Mouse (Mus musculus): ENCODE measurements around the gene Irgq. TPM values are rescaled to one million over a fixed set of nuclear protein-coding genes. Genes with fewer than 3 reads are reported as not detected.

Gene Irgq
- polyA plus RNA-seq, 1 experiment from 2014 or later, result 14.0 TPM

DNA sequence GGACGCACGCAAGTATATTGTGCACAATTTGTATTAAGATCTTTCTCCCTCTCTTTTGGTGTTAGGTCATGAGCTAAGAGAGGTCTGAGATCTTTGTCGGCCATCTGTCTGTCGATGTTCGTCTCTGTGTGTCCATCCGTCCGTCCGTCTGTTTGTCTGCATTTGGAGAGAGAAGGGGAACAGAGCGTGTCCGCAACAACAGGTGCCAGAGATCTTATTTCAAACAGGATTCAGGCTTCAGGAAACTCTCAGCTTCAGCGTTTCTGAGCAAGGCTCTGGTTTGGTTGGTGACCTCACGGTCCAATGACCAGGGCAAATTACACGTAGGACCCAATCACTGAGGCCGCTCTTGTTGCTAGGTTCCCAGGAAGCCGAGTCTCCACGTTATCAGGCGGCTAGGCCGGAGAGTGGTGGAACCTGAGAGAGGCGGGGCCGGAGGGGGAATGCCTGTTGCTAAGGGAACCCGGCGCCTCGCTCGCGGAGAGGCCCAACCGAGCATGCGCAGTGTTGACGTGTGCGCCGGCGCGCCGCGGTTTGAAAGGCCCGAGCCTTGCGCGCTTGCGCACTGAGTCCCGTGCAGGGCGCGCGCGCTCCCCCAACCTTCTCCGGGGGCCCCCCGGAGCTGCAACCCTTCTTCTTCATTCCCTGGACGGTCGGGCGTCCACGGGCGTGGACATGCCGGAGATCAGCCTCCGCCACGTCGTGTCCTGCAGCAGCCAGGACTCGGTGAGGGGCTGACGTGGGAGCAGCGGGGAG is 16.3 kb downstream of the Irgq start:
- no peaks in the 10 kb centered on the region for H3K36me3 ChIP-seq (ENCODE audit: control insufficient read depth, insufficient read depth, low read length)
- H3K4me2 ChIP-seq, result peak overlapping the region; percentile 71
- H3K4me3 ChIP-seq (ENCODE audit: low read depth, low read length), result peak overlapping the region; percentile 85
- DNase-seq (ENCODE audit: low spot score, missing footprints), result peak; percentile 100
- peaks cover 12% of the 10 kb centered on the region for H3K4me1 ChIP-seq (ENCODE audit: control insufficient read depth, insufficient read depth, low read length)
- H3K9ac ChIP-seq (ENCODE audit: low read length), result peak overlapping the region; percentile 81
- peak; percentile 99 for ATAC-seq (ENCODE audit: low FRiP score)
- no peaks in the 10 kb centered on the region for H3K9me3 ChIP-seq (ENCODE audit: control insufficient read depth, low read length)
- H3K27ac ChIP-seq (ENCODE audit: low read depth, low read length), result peak overlapping the region; percentile 37; the same call in 1 of the 2 replicates
- no peaks in the 10 kb centered on the region for H3K27me3 ChIP-seq (ENCODE audit: control insufficient read depth, insufficient read depth, low read length)
- under 1% methylated on average over 57 of the region's 57 CpGs for WGBS

GRCm38 (mm10) chr7:24547534-24548036 is 17.1 kb downstream of the Irgq start:
- H3K4me3 ChIP-seq (ENCODE audit: low read depth, low read length), result peak overlapping the region; percentile 85
- ATAC-seq (ENCODE audit: low FRiP score) (no peak), DNase-seq (ENCODE audit: low spot score, missing footprints) (no peak)
- H3K27ac ChIP-seq (ENCODE audit: low read depth, low read length), result no peak overlapping the region
- WGBS, result 36% methylated on average over 13 of the region's 13 CpGs
- H3K4me2 ChIP-seq, result peak overlapping the region; percentile 71
- no peaks in the 10 kb centered on the region for H3K27me3 ChIP-seq (ENCODE audit: control insufficient read depth, insufficient read depth, low read length)
- H3K9me3 ChIP-seq (ENCODE audit: control insufficient read depth, low read length), result no peaks in the 10 kb centered on the region
- H3K9ac ChIP-seq (ENCODE audit: low read length), result peak overlapping the region; percentile 81
- H3K36me3 ChIP-seq (ENCODE audit: control insufficient read depth, insufficient read depth, low read length), result no peaks in the 10 kb centered on the region
- peaks cover 12% of the 10 kb centered on the region for H3K4me1 ChIP-seq (ENCODE audit: control insufficient read depth, insufficient read depth, low read length)

DNA sequence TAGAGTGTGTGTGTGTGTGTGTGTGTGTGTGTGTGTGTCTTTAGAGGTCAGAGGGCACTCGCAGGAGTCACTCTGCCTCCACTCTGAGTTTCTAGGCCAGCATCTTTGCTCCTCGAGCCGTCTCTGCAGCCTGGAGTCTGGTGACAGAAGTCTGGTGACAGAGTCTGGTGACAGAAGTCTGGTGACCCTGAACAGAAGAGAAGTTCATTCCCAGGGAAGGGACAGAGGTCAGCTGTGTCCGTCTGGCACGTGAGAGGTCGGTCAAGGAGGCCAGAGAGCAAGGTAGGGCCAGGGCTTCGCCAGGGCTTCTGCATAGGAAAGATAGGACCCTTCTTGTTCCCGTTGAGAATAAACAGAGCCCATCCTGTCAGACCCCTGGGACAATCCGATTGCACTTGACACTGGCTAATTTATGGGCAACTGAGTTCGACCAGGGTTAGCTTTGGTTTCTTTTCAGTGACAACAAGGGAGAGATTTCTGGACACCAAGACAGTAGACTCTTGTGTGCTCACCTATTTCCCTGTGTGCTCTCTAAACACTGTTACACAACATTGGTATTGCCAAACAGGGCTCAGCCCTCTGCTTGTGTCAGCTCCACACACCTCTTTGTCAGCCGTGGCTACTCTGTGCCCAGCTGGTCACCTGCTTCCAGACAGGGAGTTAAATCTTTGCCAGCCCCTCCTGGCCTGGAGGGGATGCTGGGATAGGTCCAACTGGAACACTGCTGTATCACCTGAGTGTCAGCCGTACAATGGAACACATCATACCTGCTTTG is 21.7 kb downstream of the Irgq start:
- no peak overlapping the region for H3K9ac ChIP-seq (ENCODE audit: low read length)
- H3K27ac ChIP-seq (ENCODE audit: low read depth, low read length), result no peak overlapping the region
- H3K4me1 ChIP-seq (ENCODE audit: control insufficient read depth, insufficient read depth, low read length), result peaks cover 7% of the 10 kb centered on the region
- H3K36me3 ChIP-seq (ENCODE audit: control insufficient read depth, insufficient read depth, low read length), result peaks cover 11% of the 10 kb centered on the region; the same call in 1 of the 2 replicates
- no peaks in the 10 kb centered on the region for H3K9me3 ChIP-seq (ENCODE audit: control insufficient read depth, low read length)
- H3K27me3 ChIP-seq (ENCODE audit: control insufficient read depth, insufficient read depth, low read length), result no peaks in the 10 kb centered on the region
- DNase-seq (ENCODE audit: low spot score, missing footprints) (no peak), ATAC-seq (ENCODE audit: low FRiP score) (no peak)
- H3K4me3 ChIP-seq (ENCODE audit: low read depth, low read length), result no peak overlapping the region
- WGBS, result 91% methylated on average over 12 of the region's 12 CpGs
- no peak overlapping the region for H3K4me2 ChIP-seq

DNA sequence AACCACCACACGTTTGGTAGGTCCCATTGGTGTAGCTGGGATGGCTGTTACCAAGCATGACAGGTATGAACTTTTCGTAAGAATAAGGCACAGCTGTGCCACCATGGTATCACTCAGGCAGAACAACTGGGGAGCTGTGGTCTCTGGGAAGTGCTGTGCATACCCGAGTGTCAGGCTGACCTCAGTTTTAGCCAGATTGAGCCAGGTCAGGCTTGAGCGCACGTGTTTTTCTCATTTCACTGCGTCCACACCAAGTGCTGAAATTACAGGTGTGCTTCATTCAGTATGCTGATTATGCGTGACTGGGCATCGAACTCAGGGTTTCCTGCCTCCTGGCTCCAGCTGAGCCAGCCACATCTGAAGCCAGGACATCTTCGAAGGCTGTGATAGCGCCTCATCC is 25.3 kb downstream of the Irgq start:
- no peaks in the 10 kb centered on the region for H3K9me3 ChIP-seq (ENCODE audit: control insufficient read depth, low read length)
- 94% methylated on average over 10 of the region's 10 CpGs for WGBS
- ATAC-seq (ENCODE audit: low FRiP score) (no peak), DNase-seq (ENCODE audit: low spot score, missing footprints) (no peak)
- no peaks in the 10 kb centered on the region for H3K27me3 ChIP-seq (ENCODE audit: control insufficient read depth, insufficient read depth, low read length)
- no peak overlapping the region for H3K27ac ChIP-seq (ENCODE audit: low read depth, low read length)
- no peak overlapping the region for H3K4me2 ChIP-seq
- no peaks in the 10 kb centered on the region for H3K4me1 ChIP-seq (ENCODE audit: control insufficient read depth, insufficient read depth, low read length)
- no peak overlapping the region for H3K9ac ChIP-seq (ENCODE audit: low read length)
- H3K36me3 ChIP-seq (ENCODE audit: control insufficient read depth, insufficient read depth, low read length), result peaks cover 11% of the 10 kb centered on the region; the same call in 1 of the 2 replicates
- no peak overlapping the region for H3K4me3 ChIP-seq (ENCODE audit: low read depth, low read length)

DNA sequence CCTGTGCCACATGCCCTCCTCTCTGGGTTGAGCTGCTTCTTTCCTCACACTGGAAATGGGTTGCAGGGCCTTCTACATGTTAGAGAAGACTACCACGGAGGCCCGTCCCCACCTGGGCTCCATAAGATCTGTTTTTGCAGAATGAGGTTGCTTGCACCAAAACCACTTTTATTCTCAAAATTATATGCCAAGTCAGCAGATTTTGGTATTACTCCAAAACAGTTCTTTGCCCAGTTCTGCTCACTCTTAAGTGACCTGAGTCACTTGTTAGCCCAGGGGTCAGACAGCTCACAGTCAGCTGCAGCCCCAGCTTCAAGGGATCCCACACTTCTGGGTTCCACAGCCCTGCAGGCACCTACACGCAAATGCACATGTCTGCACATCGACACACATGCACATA is 31.0 kb downstream of the Irgq start:
- Histone ChIP-seq H3K9me3 (ENCODE audit: control insufficient read depth, low read length) (no peaks in the 10 kb centered on the region), H3K4me1 (ENCODE audit: control insufficient read depth, insufficient read depth, low read length) (no peaks in the 10 kb centered on the region), H3K9ac (ENCODE audit: low read length) (no peak overlapping the region), H3K27ac (ENCODE audit: low read depth, low read length) (no peak overlapping the region), H3K27me3 (ENCODE audit: control insufficient read depth, insufficient read depth, low read length) (no peaks in the 10 kb centered on the region), H3K4me3 (ENCODE audit: low read depth, low read length) (no peak overlapping the region), H3K4me2 (no peak overlapping the region), H3K36me3 (ENCODE audit: control insufficient read depth, insufficient read depth, low read length) (peaks cover 11% of the 10 kb centered on the region)
- WGBS, result 92% methylated on average over 4 of the region's 4 CpGs
- DNase-seq (ENCODE audit: low spot score, missing footprints), result no peak
- no peak for ATAC-seq (ENCODE audit: low FRiP score)

GRCm38 (mm10) chr7:24563191-24563836 is 32.8 kb downstream of the Irgq start:
- Histone ChIP-seq H3K27ac (ENCODE audit: low read depth, low read length) (no peak overlapping the region), H3K9me3 (ENCODE audit: control insufficient read depth, low read length) (no peaks in the 10 kb centered on the region), H3K27me3 (ENCODE audit: control insufficient read depth, insufficient read depth, low read length) (no peaks in the 10 kb centered on the region), H3K36me3 (ENCODE audit: control insufficient read depth, insufficient read depth, low read length) (peaks cover 16% of the 10 kb centered on the region), H3K4me3 (ENCODE audit: low read depth, low read length) (no peak overlapping the region), H3K9ac (ENCODE audit: low read length) (no peak overlapping the region), H3K4me1 (ENCODE audit: control insufficient read depth, insufficient read depth, low read length) (no peaks in the 10 kb centered on the region), H3K4me2 (no peak overlapping the region)
- DNase-seq (ENCODE audit: low spot score, missing footprints), result no peak
- 92% methylated on average over 8 of the region's 8 CpGs for WGBS
- ATAC-seq (ENCODE audit: low FRiP score), result no peak

- Histone ChIP-seq H3K4me3 (ENCODE audit: low read depth, low read length) (no peak overlapping the region), H3K27me3 (ENCODE audit: control insufficient read depth, insufficient read depth, low read length) (no peaks in the 10 kb centered on the region), H3K36me3 (ENCODE audit: control insufficient read depth, insufficient read depth, low read length) (peaks cover 16% of the 10 kb centered on the region), H3K27ac (ENCODE audit: low read depth, low read length) (no peak overlapping the region), H3K9ac (ENCODE audit: low read length) (no peak overlapping the region), H3K4me1 (ENCODE audit: control insufficient read depth, insufficient read depth, low read length) (no peaks in the 10 kb centered on the region), H3K4me2 (no peak overlapping the region), H3K9me3 (ENCODE audit: control insufficient read depth, low read length) (no peaks in the 10 kb centered on the region)
- DNase-seq (ENCODE audit: low spot score, missing footprints), result no peak
- WGBS, result 91% methylated on average over 4 of the region's 4 CpGs
- ATAC-seq (ENCODE audit: low FRiP score), result 0 out of 2 replicates have a peak, but pooled peaks have one; percentile 38
Observed at GRCm38 (mm10) chr7:24563837-24564206, 33.3 kb downstream of the Irgq start.

- no peak overlapping the region for H3K27ac ChIP-seq (ENCODE audit: low read depth, low read length)
- peak; percentile 97 for DNase-seq (ENCODE audit: low spot score, missing footprints)
- WGBS, result 60% methylated on average over 6 of the region's 6 CpGs
- no peak overlapping the region for H3K4me3 ChIP-seq (ENCODE audit: low read depth, low read length)
- H3K9ac ChIP-seq (ENCODE audit: low read length), result no peak overlapping the region
- no peaks in the 10 kb centered on the region for H3K9me3 ChIP-seq (ENCODE audit: control insufficient read depth, low read length)
- ATAC-seq (ENCODE audit: low FRiP score), result peak; percentile 56
- no peaks in the 10 kb centered on the region for H3K27me3 ChIP-seq (ENCODE audit: control insufficient read depth, insufficient read depth, low read length)
- H3K4me1 ChIP-seq (ENCODE audit: control insufficient read depth, insufficient read depth, low read length), result no peaks in the 10 kb centered on the region
- peaks cover 16% of the 10 kb centered on the region for H3K36me3 ChIP-seq (ENCODE audit: control insufficient read depth, insufficient read depth, low read length)
- no peak overlapping the region for H3K4me2 ChIP-seq
Observed at GRCm38 (mm10) chr7:24564607-24565265, 34.2 kb downstream of the Irgq start.
